Mouse (Mus musculus) heart, postnatal 4 days (tissue): ENCODE measurements around the gene Hspbap1. TPM values are rescaled to one million over a fixed set of nuclear protein-coding genes. Genes with fewer than 3 reads are reported as not detected.

ENCODE experiments used
- DNase-seq: peaks from one replicate; pipeline ENCODE4 v3.0.0; 2021
- total RNA-seq, 2 experiments: library from RNA; stranded (reverse); gene quantifications; 2 replicates each; pipeline ENCODE4 v1.2.3; 2021

Gene Hspbap1
- total RNA-seq, 2 experiments from 2014 or later, result 2.4 to 3.3 TPM

GRCm38 (mm10) chr16:35763590-35764296 is 6.4 kb upstream of the Hspbap1 start:
- DNase-seq, result no peak

GRCm38 (mm10) chr16:35764941-35765340 is 5.2 kb upstream of the Hspbap1 start:
- DNase-seq, result no peak

- no peak for DNase-seq
Measured at GRCm38 (mm10) chr16:35765449-35765848, 4.7 kb upstream of the Hspbap1 start.

DNA sequence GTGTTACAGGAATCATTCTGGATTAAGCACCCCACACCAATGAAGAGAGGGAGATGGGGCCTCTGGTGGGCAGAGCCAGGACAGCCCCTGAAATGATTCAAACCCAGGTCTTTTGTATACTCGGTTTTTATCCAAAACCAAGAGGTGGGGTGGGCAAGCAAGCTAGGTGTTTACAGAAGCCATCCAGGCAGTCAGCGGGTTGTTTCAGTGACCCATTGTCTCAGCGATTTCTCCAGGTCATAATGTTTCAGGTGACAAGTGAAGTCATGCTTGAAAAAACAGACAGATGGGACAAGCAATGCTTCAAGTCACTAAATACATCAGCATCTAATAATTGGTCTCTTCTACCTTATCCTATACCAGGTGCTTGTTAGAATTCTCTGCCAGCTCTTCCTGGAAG is 3.8 kb upstream of the Hspbap1 start:
- no peak for DNase-seq

DNA sequence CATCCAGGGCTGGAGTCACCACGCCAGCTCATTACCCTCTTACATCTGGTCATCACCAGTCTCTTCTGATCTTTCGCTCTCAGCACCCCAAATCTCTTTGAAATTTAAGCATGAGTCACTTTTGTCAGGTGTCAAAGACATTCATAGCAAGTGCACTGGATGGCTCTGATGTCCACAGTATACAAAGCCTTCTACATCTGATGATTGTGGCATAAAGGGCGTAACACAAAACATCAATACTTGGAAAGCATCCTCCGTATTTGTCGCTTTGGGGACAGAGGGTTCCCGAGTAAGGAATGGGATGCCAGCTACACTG is 1.7 kb upstream of the Hspbap1 start:
- DNase-seq, result no peak

- peak; percentile 79 for DNase-seq
Measured at GRCm38 (mm10) chr16:35768785-35769642, 1.2 kb upstream of the Hspbap1 start, which contains the start of gene Dirc2. Dirc2 (minus strand) TSS chr16:35769356.

DNA sequence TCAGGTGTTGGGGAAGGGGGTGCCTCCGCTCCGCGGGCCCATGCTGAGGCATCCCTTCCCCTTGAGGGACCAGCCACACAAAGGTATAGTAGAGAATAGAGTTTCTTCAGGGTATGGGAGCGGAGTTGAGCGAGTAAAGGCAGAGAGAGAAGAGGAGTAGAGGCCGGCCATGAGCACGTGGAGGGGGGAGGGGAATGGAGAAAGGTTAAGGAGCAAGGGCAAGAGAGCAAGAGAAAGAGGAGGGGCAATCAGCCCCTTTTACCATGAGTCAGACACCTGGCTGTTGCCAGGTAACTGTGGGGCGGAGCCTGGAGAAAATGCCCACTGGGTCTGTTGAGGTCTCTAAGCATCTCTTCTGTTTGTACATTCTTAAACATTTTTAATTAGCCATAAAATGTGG is 966 bp downstream of the Hspbap1 start:
- no peak for DNase-seq

GRCm38 (mm10) chr16:35771606-35772005 is 1.4 kb downstream of the Hspbap1 start:
- DNase-seq, result no peak

DNA sequence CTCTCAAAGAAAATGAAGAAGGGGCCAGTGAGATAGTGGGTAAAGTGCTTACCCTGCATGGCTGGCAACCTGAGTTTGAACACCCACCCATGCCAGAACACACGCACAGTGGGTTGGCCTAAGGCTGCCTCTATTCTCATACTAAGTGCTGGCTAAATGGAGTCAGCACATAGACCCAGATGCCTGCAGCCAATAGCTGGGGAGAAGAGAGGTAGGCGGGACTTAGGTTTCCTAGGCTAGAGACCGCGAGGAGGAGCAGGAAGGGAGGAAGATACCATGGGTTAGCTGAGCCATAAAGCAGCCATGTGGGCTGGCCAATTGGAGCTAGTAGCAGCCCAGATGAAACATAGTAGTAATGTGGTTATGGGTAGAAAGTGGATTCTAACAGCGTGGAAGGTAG is 2.4 kb downstream of the Hspbap1 start:
- DNase-seq, result no peak

GRCm38 (mm10) chr16:35775835-35776234 is 5.7 kb downstream of the Hspbap1 start:
- DNase-seq, result no peak

DNA sequence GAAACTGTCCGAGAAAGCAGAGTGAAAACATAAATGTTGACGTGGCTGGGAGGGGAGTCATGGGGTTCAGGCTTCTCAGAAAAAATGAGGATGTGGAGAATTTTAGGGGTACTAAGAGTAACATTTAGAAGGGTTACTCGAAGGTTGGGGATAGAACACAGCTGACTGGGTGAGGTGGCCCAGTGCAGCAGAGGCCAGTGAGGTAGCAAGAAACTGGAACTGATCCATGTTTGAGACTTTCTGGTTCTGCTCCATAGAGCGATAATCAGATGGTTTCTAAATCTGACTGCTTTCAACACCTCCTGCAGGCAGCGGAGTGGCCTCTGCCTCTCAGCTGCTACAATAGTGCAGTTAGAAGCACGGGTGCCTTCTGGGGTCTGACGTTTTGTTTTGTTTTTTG is 6.6 kb downstream of the Hspbap1 start:
- peak; percentile 16 for DNase-seq

DNA sequence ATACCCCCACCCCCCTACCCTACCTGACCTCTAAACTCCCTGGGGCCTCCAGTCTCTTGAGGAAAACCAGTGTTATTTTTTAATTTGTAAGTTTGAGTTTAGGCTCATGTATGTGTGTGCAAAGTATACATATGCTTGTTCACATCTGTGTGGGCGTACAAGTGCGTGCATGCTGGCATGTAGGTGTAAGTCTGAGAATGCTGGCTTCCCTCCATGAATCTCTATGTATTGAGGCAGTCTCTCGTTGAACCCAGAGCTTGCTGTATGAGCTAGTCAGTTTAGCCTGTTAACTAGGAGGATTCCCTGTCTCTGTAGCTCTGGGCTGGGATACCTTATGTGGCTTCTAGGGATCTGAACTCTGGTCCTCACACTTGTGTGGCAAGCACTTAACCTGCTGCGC is 7.6 kb downstream of the Hspbap1 start:
- no peak for DNase-seq

DNA sequence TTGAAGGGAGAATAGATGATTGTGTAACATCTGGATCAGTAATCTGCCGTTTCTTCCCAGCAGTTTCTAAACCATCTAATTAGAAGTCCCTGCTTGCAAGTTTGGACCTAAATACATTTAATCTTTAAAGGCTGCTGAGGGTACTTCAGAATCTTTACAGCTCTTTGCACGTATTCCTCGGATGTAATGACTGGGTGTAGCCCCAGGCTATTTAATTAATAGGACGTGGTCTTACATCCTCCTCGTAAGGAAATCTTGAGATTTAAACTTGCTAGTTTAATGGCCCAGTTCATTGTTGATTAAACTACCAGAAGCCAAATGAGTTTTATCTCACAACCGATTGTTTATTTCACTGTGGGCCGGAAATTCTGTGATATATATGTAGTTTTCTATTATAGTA is 9.5 kb downstream of the Hspbap1 start:
- no peak for DNase-seq

GRCm38 (mm10) chr16:35781096-35781495 is 10.9 kb downstream of the Hspbap1 start:
- no peak for DNase-seq

DNA sequence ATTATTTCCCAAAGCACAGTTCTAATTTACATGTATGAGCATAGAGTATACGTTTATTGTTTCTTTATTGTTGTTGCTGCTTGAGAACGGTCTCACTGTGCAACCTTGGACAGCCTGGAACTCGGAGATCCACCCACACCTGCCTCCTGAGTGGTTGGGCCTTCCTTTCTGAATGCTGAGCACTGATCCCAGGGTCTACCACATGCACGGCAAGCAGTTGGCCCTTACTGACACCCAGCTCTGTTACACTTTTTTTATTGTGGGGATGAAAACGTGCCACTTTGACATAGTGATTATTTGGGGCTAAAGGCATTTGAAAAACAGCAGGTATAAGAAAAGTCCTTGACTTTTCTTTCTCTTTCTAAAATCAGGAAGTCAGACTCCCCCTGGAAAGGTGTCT is 11.5 kb downstream of the Hspbap1 start:
- no peak for DNase-seq

DNA sequence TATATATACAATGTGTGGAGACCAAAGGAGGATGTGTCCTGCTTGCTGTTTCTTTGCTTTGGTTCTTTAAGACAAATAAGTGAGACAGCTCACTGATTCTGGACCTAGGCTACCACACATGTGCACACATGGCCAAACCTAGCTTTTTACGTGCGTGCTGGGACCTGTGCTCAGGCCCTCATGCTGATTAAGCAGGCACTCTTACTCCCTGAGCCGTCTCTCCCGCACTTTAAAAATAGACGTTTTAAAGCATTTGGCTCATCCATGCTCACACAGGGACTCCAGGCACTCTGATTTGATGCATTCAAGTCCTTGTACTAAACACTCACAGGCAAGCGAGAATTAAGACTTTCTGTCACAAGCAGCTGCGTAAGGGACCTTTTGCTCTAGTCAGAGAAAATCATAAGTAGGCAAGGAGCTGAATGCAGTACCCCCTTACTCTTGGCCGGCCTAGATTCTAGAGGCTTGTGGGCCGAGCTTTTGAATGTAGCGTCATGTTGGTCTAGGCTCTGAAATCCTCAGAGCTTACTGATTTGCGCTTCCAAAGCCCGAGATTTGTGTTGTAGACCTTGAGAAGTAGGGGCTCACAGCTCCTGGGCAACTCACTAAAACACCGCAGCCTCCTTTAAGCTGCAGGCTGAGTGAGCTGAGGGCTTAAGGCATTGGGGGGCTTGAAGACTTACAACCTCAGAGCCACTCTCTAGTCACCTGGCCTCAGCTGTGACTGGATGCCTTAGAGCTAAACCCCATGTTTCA is 12.5 kb downstream of the Hspbap1 start:
- no peak for DNase-seq

- no peak for DNase-seq
Measured at GRCm38 (mm10) chr16:35783207-35783573, 13.0 kb downstream of the Hspbap1 start.

GRCm38 (mm10) chr16:35784134-35784725 is 14.1 kb downstream of the Hspbap1 start:
- no peak for DNase-seq

DNA sequence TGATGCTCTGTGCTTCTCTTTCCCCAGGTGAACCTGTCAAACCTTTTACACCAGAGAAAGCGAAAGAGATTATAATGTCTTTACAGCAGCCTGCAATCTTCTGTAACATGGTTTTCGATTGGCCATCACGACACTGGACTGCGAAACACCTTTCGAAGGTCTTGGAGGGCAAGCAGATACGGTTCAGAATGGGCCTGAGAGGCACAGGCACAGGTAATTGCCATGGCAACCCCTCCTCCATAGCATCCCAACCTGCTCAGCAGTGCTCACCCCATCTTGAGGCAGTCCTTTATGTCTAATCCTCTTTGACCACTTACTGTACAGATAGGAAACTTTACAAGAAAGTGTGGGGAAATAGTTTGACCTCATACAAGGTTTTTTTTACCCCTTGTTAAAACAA is 17.0 kb downstream of the Hspbap1 start:
- no peak for DNase-seq

DNA sequence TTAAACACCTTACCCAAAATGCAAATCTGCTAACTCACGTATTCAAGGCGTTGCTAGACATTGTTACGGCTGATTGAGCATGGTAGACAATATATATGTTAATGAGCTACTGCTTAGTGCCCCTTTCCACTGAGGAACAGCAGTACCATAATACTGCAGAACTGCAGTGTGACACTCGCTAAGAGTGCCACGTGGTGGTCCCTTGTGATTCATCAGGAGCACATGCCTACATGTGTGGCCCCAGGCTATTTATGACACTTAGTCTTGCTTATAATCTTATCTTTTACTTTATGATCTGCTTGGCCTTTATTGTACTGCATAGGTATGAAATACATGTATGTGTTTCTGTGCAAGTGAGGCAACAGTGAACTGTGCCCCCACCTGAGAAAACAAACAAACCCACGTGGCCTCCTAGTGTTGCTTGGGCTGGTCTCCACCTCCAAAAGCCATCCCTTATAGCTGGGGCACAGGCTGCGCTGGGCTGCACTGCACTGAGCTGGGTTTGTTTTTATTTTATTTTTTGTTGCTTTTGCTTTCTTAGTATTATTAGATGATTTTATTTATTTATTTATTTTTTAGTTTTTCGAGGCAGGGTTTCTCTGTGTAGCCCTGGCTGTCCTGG is 17.5 kb downstream of the Hspbap1 start:
- DNase-seq, result no peak

DNA sequence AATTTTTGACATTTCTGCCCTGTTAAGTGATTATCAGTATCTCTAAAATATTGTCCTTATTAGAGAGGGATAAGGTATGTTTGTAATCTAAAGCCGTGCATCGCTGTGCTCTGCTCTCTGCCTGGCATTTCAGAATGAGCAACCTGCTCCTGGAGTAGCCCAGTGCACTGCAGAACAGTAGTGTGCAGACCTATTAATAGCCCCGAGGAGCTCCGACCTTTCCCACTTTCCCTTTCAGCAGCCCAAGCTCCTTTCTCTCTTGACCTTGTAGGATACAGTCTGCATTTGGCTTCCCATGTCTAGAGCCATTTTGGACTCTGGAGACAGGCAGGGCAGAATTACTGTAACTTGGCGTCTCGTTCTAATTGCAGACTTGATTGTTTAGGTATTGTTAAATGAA is 18.2 kb downstream of the Hspbap1 start:
- peak; percentile 29 for DNase-seq

DNA sequence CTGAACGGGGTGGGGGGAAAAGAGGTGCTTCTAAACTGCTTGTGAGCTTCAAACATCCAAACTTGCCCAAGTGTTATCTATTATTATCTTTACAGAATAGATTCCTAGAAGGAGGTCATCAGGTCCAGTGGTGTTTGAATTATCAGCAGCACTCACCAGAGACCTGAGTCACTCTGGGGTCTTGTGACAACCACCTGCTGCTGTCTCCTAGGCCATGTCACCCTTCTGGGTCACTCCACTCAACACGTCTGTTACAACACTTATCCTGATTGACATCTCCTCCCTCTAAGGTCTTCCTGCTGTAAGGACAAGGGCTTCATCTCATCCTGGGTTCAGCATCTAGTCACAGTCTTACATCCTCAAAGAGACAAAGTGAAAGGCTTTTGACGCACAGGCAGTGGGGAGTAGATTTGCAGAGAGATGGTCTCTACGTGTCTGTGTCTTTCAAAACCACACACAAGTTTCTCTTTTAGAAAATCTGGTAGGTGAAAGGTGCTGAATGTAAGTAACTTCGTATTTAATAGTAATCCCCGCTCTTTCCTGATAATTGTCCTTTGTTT is 21.9 kb downstream of the Hspbap1 start:
- no peak for DNase-seq
